Mouse (Mus musculus) E14TG2a.4 (cell line): ENCODE results near the gene Ak8.

Experiments used
- CTCF ChIP-seq: conservative IDR thresholded peaks from 2 replicates; pipeline ENCODE4 v1.5.1; 2014; ENCODE audit warnings: low read length
- NANOG ChIP-seq: IDR thresholded peaks from 2 replicates; pipeline ENCODE4 v1.6.1; 2014; ENCODE audit warnings: borderline replicate concordance, low read length, mixed read lengths

DNA sequence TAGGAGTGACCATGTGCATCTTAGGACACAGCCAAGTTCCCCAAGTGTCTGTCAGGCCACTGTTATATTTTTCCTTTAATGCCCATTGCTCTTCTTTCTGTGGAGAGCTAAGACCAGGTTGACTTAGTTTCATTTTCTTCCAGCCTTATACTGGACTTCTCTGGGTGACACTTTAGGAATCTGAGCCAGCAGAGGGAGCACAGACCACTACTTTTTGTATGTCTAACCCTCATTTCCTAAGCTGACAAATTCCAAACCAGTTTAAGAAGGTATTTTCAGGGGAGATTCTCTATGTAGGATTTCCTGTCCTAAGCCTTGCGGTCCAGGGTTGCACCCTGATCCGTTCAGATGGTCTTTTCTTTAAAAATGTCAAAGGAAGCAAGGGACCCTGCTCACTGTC, 155.8 kb downstream of the Ak8 start:
- TF ChIP-seq CTCF = no peak
- TF ChIP-seq NANOG = no peak
